Mouse (Mus musculus): ENCODE data around the gene Tsc22d1.

Tsc22d1 gene

DNA sequence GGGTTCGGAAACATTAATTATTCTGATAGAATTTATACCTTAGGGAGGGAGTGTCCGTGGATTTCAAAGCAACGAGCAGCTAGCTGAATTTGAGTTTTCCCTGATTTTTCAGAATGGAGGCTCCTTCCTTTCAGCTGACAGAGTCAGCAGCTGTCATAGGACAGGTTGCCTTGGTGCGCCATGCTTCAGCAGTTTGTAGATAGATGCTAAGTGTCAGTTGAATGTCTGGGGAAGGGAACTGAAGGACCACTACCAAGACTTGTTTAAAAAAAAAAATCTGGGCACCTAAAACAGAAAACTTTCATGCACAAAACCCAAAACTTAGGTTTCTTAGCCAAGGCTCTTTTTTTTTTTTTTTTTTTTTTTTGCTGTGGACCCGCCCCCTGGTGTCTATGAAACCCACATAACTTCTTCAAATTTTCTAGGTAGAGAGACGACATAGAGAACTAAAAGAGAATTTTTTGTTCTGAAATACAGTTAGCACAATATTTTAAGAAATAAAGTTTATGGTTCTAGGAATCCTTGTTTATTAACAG, 99.4 kb downstream of the Tsc22d1 start:
- TF ChIP-seq GATA4 (IDR thresholded peaks at IDR 0.05; ENCODE audit: insufficient replicate concordance, low read length) = no peak

DNA sequence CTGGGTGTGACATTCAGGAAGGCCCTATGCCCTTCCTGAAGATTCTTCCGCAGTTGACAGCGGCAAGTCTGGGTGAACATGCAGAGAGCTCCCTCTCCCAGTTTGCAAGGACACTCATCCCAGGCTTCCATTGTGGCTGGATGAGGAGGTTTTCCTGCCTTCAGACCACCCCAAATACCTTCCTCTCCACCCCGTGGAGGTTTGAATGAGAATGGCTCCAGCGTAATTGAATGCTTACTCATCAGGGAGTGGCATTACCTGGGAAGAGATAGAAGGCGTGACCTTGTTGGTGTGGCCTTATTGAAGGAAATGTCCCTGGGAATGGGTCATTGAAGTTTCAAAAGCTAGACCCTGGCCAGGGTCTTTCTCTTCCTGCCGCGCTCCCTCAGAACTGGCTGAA, 100.9 kb downstream of the Tsc22d1 start:
- no peak for TF ChIP-seq GATA4 (IDR thresholded peaks at IDR 0.05; ENCODE audit: insufficient replicate concordance, low read length)

DNA sequence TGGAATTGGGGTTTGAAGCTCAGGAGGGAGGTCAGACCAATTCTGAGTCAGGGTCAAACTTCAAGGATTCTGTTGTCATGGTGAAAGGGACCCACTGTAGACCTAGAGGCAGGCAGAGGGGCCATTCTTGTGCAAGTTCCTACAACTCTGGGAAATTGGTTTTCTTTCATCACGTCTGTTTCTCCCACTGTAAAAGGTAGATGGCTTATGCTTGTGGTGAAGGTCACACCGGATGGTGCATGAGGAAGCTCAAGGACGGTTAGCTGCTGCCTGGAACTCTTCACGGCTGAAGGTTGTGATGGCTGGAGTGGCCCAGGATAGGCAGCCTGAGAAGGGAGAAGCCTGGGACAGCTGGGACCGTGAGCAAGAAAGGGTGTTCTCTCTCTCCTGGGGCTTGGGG, 103.5 kb downstream of the Tsc22d1 start:
- TF ChIP-seq GATA4 (IDR thresholded peaks at IDR 0.05; ENCODE audit: insufficient replicate concordance, low read length) = no peak

DNA sequence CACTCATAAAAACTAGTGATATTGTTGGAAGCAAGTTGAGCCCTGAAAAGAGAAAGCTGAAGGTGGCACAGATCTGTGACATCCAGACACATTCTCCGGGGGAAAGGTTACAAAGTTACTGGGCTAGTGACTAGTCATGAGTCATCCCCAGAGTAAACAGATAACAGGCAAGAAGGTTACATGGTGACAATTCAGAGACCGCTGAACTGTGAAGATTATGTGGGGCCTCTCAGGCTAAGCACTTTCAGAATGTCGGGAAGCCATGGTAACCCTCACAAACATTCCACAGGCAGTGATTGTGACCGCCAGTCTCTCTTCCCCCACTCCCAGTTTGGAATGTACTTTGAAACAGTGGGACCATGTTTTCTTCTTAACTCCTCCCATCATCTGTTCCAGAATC, 105.8 kb downstream of the Tsc22d1 start:
- TF ChIP-seq GATA4 (IDR thresholded peaks at IDR 0.05; ENCODE audit: insufficient replicate concordance, low read length) = no peak

DNA sequence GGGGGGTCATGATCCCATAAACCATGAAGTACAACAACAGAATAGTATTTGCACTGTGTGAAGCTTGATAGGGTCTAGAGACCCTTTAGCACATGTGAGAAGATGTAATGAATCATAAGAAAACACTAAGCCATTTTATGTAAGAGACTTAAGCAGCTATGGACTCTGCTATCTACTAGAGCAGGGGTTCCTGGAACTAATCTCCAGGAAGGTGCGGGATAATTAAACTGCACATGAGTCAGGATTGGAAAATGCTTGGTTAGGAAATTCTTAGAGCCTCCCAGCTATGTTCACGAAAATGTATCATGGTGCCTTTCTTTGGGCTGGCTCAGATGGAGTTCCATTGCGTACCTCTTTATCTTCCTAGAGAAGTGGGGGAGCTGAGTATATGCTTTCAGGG, 106.5 kb downstream of the Tsc22d1 start:
- no peak for TF ChIP-seq GATA4 (IDR thresholded peaks at IDR 0.05; ENCODE audit: insufficient replicate concordance, low read length)

DNA sequence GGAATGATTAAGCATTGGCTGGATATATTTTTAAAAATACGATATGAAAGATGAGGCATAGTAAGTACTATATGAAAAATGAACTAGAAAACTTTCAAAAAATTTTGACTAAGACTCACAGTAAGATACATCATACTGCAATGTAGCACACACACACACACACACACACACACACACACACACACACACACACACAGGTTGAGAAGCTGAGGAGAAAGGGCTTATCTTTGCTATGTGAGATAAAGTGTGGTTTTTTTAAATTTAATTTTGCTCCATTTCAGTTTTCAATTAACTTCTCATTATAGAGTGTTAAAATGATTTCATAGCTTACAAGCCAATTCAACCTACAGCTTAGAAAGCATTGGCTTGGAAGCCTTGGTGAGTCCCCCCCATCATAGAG, 108.6 kb downstream of the Tsc22d1 start:
- no peak for TF ChIP-seq GATA4 (IDR thresholded peaks at IDR 0.05; ENCODE audit: insufficient replicate concordance, low read length)

DNA sequence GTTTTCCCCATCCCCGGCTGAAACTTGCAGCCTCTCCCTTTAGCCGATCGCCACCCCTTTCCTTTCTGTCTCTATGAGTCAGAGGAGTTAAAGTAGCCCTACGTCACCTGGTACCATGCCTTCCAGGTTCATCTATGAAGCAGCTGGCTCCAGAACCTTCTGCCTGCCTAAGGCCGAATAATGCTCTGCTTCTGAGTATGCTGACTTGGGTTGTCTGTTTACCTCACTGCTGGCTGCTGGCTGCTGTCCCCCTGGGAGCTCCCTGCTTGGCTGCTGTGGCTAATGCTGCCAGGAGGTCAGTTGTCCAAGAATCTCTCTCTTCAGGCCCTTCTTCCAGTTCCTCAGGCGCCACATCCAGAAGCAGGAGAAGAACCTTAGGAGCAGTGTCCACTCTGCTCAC, 111.7 kb downstream of the Tsc22d1 start:
- no peak for TF ChIP-seq GATA4 (IDR thresholded peaks at IDR 0.05; ENCODE audit: insufficient replicate concordance, low read length)

DNA sequence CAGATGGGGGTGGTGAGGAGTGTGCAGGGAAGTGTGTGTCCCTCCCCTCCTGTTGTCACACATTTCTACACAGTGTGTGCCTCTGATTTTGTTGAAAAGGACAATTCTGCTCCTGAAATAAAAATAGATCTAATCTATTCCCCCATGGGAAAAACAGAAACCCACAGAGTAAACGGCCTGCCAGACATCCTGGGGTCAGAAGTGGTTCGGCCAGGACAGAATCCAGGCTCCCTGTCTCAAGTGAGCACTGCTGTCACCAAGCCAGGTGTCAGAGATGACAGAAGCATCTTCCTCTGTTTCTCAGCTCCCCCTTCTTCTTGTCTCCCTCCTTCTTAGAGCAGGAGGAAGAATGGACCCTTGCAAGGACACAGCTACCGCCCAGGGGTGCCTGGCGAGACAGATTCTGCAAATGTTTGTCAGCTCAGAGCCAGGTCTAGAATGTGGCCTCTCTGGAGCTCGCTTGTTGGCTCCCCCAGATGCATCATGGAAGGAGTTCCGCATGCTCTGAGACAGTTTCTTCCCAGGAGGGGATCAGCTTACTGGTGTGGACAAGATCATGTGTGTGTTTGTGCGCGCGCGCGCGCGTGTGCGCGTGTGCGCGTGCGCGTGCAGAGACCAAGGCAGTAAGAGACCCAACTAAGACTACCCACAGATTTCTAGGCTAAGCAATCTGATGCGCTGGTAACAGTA, 112.4 kb downstream of the Tsc22d1 start:
- no peak for TF ChIP-seq GATA4 (IDR thresholded peaks at IDR 0.05; ENCODE audit: insufficient replicate concordance, low read length)

DNA sequence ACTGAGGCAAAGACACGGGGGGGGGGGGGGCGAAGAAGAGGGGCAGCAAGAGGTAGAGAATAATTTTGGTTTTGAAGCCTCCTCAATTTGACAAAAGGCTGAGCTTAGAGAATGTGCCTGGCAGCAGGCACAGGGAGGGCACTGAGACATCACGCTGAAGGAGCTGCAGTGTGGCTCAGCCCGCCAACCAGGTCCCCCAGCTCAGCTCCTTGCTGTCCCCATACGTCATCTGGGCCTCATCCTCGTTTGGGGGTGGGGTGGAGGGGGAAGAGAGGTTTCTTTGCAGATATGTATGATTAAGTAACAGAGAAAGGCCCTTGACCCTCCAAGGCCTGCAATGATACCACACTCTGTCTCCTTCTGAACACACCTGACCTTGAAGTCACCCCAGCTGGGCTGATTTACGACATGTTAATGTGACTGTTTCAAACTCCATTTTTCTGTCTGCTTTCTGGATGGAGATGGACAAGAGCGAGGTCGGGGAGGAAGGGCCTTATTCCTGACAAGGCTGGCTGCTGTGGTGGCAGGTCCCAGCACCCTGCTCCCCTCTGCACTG, 113.1 kb downstream of the Tsc22d1 start:
- no peak for TF ChIP-seq GATA4 (IDR thresholded peaks at IDR 0.05; ENCODE audit: insufficient replicate concordance, low read length)

DNA sequence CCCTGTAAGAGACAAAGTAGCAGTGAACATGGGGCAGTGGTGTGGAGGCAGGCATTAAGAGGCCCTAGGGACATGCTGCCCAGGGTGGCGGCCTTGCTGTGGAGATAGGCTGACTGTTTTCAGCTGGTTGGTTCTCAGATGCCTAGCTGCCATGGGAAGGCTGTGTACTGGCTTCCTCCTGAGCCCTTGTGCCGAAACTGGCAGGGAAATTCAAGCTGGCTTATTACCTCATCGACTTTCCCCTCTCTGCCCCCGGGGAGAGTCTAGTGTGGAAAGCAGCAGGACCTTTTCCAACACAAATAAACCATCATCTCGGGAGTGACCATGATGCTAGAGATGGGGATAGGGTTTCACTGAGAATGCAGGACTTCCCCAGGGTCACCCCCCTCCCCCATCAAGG, 113.9 kb downstream of the Tsc22d1 start:
- no peak for TF ChIP-seq GATA4 (IDR thresholded peaks at IDR 0.05; ENCODE audit: insufficient replicate concordance, low read length)

DNA sequence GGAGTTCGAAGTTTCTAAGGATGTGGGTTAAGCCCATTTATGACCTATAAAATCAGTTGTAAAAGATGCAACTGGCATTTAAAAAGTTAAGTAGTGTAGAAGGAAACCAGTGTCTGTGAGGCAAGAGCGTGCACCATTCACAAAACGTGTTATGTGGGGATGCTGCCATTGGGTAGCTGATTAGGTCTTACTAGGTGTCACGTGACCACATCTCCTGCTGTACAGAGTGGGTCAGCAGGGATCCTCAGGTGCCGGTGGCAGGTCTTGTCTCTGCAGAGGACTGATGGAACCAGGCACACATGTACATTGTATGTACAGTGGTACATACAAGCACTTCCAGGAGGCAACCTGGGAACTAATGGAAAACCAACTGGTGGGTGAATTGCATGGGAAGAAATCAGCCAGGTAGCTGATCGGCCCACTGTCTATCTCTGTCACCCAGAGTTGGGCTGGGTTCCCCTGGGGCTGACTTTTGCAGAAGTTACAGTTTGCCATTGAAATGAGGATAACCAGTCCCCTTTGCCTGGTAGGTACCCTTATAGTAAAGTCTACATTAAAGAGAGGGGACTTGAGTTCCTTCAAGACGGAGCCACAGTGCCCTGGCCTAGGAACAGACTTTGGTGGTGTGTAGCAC, 116.4 kb downstream of the Tsc22d1 start:
- TF ChIP-seq GATA4 (IDR thresholded peaks at IDR 0.05; ENCODE audit: insufficient replicate concordance, low read length) = no peak

DNA sequence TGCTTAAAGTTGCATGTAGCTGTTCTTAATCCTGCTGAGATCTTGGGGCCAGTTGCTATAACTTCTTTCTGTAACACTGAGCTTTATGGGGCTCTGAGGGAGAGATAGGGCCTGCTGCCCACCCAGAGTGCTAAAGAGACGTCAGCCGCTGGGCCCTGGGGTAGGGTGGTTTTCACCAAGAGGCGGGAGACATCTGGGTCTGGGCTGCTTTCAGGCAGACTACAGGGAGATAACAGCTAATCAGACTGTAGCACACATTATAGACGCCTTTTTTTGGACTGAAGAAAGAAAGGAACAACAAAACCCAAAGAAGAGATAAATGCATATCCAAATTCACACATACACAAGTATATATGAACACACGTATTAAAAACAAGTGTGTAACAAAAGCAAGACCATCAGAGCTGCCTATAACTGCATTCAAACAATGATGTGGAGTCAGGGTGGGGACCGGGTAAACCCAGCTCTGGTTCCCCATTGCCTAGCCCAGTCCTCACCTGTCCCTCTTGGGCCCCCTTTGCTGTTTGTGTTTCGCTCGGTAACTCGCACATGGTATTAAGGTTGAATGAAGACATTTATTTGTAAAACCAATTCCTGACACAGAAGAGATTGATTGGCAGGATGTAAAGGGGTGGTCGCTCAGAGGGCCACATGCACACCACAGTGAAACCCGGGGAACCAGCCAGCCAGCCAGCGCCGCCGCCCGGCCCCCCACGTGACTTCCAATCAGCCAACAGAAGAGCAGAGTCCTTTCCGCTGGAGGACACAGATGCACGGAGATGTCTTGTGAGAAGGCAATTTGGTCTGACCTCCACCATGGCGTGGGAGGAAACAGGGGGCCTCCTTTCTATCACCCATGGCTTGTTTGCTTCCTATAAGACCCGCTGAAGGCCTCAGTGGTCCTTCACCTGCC, 117.8 kb downstream of the Tsc22d1 start:
- no peak for TF ChIP-seq GATA4 (IDR thresholded peaks at IDR 0.05; ENCODE audit: insufficient replicate concordance, low read length)

DNA sequence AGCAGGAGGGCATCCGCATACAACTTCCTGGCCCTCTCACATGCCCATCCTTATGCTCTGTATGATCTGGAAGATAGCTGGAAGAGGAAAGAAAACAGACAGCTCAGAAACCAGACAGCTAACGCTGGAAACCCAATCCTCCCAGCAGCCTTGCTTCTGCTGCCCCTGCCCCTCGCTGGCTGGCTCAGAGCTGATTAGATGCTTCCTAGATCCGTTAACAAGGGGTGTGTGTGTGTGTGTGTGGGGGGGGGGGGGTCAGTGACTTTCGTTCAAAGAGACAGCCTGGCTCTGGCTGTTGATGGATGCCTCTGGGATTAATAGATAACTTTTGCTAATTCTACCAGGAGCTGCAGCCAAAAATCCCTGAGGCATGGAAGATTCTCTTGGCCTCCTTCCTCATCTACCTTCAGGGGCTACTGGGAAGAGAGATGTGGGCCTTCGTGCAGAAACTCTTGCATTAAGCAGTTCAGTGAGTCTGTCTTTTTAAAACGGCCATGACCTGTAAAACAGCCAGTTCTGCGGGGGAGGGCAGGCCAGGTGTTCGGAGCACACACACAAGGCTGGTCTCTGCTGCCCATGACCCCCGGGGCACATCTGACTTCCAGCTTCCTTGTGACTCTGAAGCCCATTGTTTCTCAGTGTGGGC, 118.5 kb downstream of the Tsc22d1 start:
- TF ChIP-seq GATA4 (IDR thresholded peaks at IDR 0.05; ENCODE audit: insufficient replicate concordance, low read length) = no peak

DNA sequence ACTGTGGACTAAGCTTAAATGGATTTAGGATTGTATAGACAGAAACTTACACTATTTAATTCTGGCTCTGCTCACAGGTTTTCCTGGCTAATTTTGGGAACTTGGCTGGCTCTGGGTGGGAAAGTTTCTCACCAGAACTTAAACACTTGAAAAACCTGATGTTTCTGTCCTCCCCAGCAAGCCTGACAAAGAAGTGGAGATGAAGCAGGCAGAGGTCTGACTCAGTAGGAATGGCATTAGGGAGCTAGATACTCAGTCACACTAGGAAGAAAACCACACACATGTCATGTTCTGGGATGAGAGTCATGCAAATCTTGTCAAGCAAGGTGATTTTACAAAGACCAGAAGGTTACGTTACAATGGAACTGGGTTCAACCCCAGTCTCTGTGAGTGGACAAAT, 120.3 kb downstream of the Tsc22d1 start:
- no peak for TF ChIP-seq GATA4 (IDR thresholded peaks at IDR 0.05; ENCODE audit: insufficient replicate concordance, low read length)

DNA sequence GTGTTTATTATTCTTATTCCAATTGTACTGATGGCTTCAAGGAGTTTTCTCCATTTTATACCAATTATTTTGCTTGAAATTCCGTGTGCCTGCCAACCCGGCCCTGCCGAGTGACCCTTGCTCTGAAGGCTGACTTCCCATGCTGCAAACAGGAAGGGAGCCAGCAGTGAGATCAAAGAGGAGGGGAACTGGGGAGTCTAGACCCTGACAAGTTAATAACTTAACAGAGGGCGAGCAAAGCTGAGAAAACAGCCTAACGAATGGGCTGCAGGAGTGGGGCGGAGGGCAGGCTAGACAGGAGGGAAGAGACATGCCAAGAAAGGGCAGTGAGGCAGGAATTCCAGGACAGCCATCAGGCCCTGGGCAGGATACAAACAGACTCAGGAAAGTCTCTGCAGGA, 122.2 kb downstream of the Tsc22d1 start:
- TF ChIP-seq GATA4 (IDR thresholded peaks at IDR 0.05; ENCODE audit: insufficient replicate concordance, low read length) = no peak
